Mouse (Mus musculus) G1E (cell line): ENCODE measurements around the gene N4bp1.

ENCODE experiments used
- CTCF ChIP-seq: IDR thresholded peaks from 2 replicates; pipeline ENCODE4 v1.5.1; 2012; ENCODE audit warnings: low read depth, low read length, inconsistent platforms, mixed read lengths
- GATA1 ChIP-seq: IDR thresholded peaks from 2 replicates; pipeline ENCODE4 v1.6.1; 2012; ENCODE audit warnings: borderline replicate concordance, low read length, inconsistent platforms, mixed read lengths
- GATA2 ChIP-seq: IDR thresholded peaks from 2 replicates; pipeline ENCODE4 v1.6.1; 2012; ENCODE audit warnings: low read depth, low read length, inconsistent platforms, borderline replicate concordance
- POLR2AphosphoS5 ChIP-seq: IDR thresholded peaks from 2 replicates; pipeline ENCODE4 v1.6.1; 2012; ENCODE audit warnings: low read depth, low read length, inconsistent platforms; ENCODE audit not compliant: insufficient replicate concordance
- TAL1 ChIP-seq: conservative IDR thresholded peaks from 2 replicates; pipeline ENCODE4 v1.6.1; 2012; ENCODE audit warnings: low read depth, low read length, inconsistent platforms, mixed read lengths

GRCm38 (mm10) chr8:86918093-86918492 lies 33.0 kb upstream of the N4bp1 start:
- TF ChIP-seq CTCF (no peak), TAL1 (no peak), GATA1 (no peak), GATA2 (no peak), POLR2AphosphoS5 (no peak)
